Mouse (Mus musculus): Measurements from ENCODE around the gene Slc6a19.

- TF ChIP-seq POLR2A (IDR thresholded peaks at IDR 0.05; ENCODE audit: extremely low read depth, insufficient read depth, low read length) (no peak), CTCF (IDR thresholded peaks at IDR 0.05; ENCODE audit: low read depth, low read length) (no peak)
These were observed 26.2 kb upstream of the Slc6a19 start for GRCm38 (mm10) chr13:73730913-73731312.

All from liver, adult 2 months (tissue).